Mouse (Mus musculus): Measurements from ENCODE around the gene Amigo3. TPM values are rescaled to one million over a fixed set of nuclear protein-coding genes. Genes with fewer than 3 reads are reported as not detected.
A peak's percentile ranks its signal among the peaks of the same experiment; 100 is the strongest.
"Not testable (repeated sequence)": the region's sequence is repeated elsewhere in the genome, so short reads cannot be mapped to it uniquely, and the experiment has no call there.

Amigo3 gene
- total RNA-seq (2014; rRNA removed): 2.5 and 3.7 TPM in 2 replicates
- 1.4 and 1.6 TPM in 2 replicates for polyA plus RNA-seq (2015; fragmentation: Nextera tagmentation; extraction: Ambion mirVana)

GRCm38 (mm10) chr9:108052885-108053664 is at the start of gene Amigo3:
TSS of gene Amigo3 (plus strand) at chr9:108053159.
- 59% methylated on average over 20 of the region's 20 CpGs for WGBS
- DNase-seq (ENCODE audit: low spot score): peak; percentile 98
- Histone ChIP-seq H3K9me3 (ENCODE audit: low read length) (no peaks in the 10 kb centered on the region), H3K4me1 (ENCODE audit: insufficient read depth, low read length) (peaks cover 7% of the 10 kb centered on the region; the same call in 1 of the 2 replicates), H3K27me3 (ENCODE audit: insufficient read depth, low read length) (no peaks in the 10 kb centered on the region), H3K27ac (ENCODE audit: low read depth, low read length) (peak within 1 kb of the TSS; percentile 43; the same call in 1 of the 2 replicates), H3K9ac (replicated peaks; ENCODE audit: low read length, poor library complexity, severe bottlenecking) (peak within 1 kb of the TSS; percentile 50), H3K4me3 (ENCODE audit: low read depth, low read length) (no peak within 1 kb of the TSS), H3K4me2 (ENCODE audit: low read depth, low read length, poor library complexity, severe bottlenecking) (peak within 1 kb of the TSS; percentile 32), H3K36me3 (ENCODE audit: insufficient read depth, low read length) (peaks cover 43% of the 10 kb centered on the region)
- peak; percentile 96 for TF ChIP-seq CTCF (IDR thresholded peaks at IDR 0.05)
- ATAC-seq (ENCODE audit: low FRiP score): peak; percentile 45

- Histone ChIP-seq H3K9me3 (ENCODE audit: low read length) (no peaks in the 10 kb centered on the region), H3K27ac (ENCODE audit: low read depth, low read length) (peak overlapping the region; percentile 99), H3K4me3 (ENCODE audit: low read depth, low read length) (peak overlapping the region; percentile 97), H3K4me2 (ENCODE audit: low read depth, low read length, poor library complexity, severe bottlenecking) (peak overlapping the region; percentile 81), H3K36me3 (ENCODE audit: insufficient read depth, low read length) (no peaks in the 10 kb centered on the region), H3K9ac (replicated peaks; ENCODE audit: low read length, poor library complexity, severe bottlenecking) (peak overlapping the region; percentile 99), H3K27me3 (ENCODE audit: insufficient read depth, low read length) (no peaks in the 10 kb centered on the region), H3K4me1 (ENCODE audit: insufficient read depth, low read length) (0 out of 2 replicates have a peak, but pooled peaks cover 4% of the 10 kb centered on the region)
- WGBS: 7% methylated on average over 8 of the region's 8 CpGs
- TF ChIP-seq CTCF (IDR thresholded peaks at IDR 0.05): no peak
- peak; percentile 49 for DNase-seq (ENCODE audit: low spot score)
- ATAC-seq (ENCODE audit: low FRiP score): no peak
Measured at GRCm38 (mm10) chr9:108003531-108003890, 49.4 kb upstream of the Amigo3 start.

- no peaks in the 10 kb centered on the region for H3K27me3 ChIP-seq (ENCODE audit: insufficient read depth, low read length)
- H3K4me3 ChIP-seq (ENCODE audit: low read depth, low read length): no peak overlapping the region
- H3K27ac ChIP-seq (ENCODE audit: low read depth, low read length): no peak overlapping the region
- no peak overlapping the region for H3K9ac ChIP-seq (replicated peaks; ENCODE audit: low read length, poor library complexity, severe bottlenecking)
- ATAC-seq (ENCODE audit: low FRiP score): no peak
- TF ChIP-seq CTCF (IDR thresholded peaks at IDR 0.05): no peak
- 0 out of 2 replicates have a peak, but pooled peaks cover 4% of the 10 kb centered on the region for H3K4me1 ChIP-seq (ENCODE audit: insufficient read depth, low read length)
- H3K4me2 ChIP-seq (ENCODE audit: low read depth, low read length, poor library complexity, severe bottlenecking): no peak overlapping the region
- H3K9me3 ChIP-seq (ENCODE audit: low read length): no peaks in the 10 kb centered on the region
- 0 out of 2 replicates have a peak, but pooled peaks cover 3% of the 10 kb centered on the region for H3K36me3 ChIP-seq (ENCODE audit: insufficient read depth, low read length)
- DNase-seq (ENCODE audit: low spot score): no peak
- WGBS: 90% methylated on average over 5 of the region's 5 CpGs
Measured at GRCm38 (mm10) chr9:108008041-108008440, 44.9 kb upstream of the Amigo3 start.

DNA sequence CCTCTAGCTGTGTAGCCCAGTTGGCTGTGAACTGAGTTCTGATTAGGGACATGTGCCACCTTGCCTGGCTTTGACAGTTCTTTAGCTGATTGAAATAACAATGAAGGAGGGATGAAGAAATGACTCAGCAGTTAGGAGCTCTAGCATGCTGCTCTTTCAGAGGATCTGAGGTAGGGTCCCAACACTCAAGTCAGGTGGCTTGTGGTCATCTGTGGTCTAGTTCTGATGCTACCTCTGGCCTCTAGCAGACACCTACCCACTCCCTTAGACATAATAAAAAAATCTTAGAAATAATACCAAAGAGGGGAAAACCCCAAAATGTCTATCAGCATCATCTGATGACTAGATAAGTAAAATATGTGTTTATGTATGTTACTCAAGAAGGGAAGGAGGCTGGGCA is 42.6 kb upstream of the Amigo3 start:
- Histone ChIP-seq H3K4me3 (ENCODE audit: low read depth, low read length) (no peak overlapping the region), H3K4me2 (ENCODE audit: low read depth, low read length, poor library complexity, severe bottlenecking) (no peak overlapping the region), H3K9ac (replicated peaks; ENCODE audit: low read length, poor library complexity, severe bottlenecking) (no peak overlapping the region), H3K4me1 (ENCODE audit: insufficient read depth, low read length) (no peaks in the 10 kb centered on the region), H3K27me3 (ENCODE audit: insufficient read depth, low read length) (no peaks in the 10 kb centered on the region), H3K27ac (ENCODE audit: low read depth, low read length) (no peak overlapping the region), H3K9me3 (ENCODE audit: low read length) (no peaks in the 10 kb centered on the region), H3K36me3 (ENCODE audit: insufficient read depth, low read length) (peaks cover 3% of the 10 kb centered on the region; the same call in 1 of the 2 replicates)
- ATAC-seq (ENCODE audit: low FRiP score) (no peak), DNase-seq (ENCODE audit: low spot score) (no peak)
- no peak for TF ChIP-seq CTCF (IDR thresholded peaks at IDR 0.05)

DNA sequence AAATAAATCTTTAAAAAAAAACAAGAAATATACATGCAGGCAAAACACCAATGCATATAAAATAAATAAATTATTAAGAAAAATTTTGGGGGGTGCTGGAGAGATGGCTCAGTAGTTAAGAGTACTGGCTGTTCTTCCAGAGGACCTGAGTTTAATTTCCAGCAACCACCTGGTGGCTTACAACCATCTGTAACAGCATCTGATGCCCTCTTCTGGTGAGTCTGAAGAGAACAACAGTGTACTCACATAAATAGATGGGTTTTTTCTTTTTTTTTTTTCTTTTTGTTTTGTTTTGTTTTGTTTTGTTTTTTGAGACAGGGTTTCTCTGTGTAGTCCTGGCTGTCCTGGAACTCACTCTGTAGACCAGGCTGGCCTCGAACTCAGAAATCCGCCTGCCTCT is 39.4 kb upstream of the Amigo3 start:
- peak; percentile 35 for TF ChIP-seq CTCF (IDR thresholded peaks at IDR 0.05)
- DNase-seq (ENCODE audit: low spot score); H3K4me3 ChIP-seq (ENCODE audit: low read depth, low read length); H3K9ac ChIP-seq (replicated peaks; ENCODE audit: low read length, poor library complexity, severe bottlenecking); H3K9me3 ChIP-seq (ENCODE audit: low read length); H3K27me3 ChIP-seq (ENCODE audit: insufficient read depth, low read length); H3K36me3 ChIP-seq (ENCODE audit: insufficient read depth, low read length); H3K4me1 ChIP-seq (ENCODE audit: insufficient read depth, low read length); ATAC-seq (ENCODE audit: low FRiP score); H3K27ac ChIP-seq (ENCODE audit: low read depth, low read length); H3K4me2 ChIP-seq (ENCODE audit: low read depth, low read length, poor library complexity, severe bottlenecking): not testable (repeated sequence)
- 100% methylated on average over 2 of the region's 2 CpGs for WGBS

DNA sequence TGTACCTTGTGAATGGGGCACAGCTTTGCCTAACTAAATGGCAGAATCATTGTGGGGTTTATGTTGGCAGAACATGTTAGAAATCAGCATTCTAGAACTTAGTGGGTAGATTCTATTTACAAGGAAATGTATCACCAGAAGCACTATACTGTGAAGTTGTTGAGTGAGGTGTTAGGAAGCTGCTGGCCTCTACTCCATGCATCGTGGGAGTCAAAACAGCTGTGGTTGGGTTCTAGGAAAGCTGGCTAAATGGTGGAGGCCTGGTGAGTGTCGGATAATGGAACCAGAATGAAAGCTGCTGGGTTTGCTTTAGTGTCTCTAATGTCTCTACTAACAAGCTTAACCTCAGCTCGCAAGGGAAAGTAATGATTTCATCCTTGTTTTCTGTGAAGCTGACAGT is 35.8 kb upstream of the Amigo3 start:
- H3K4me1 ChIP-seq (ENCODE audit: insufficient read depth, low read length): no peaks in the 10 kb centered on the region
- no peak overlapping the region for H3K27ac ChIP-seq (ENCODE audit: low read depth, low read length)
- ATAC-seq (ENCODE audit: low FRiP score) (no peak), DNase-seq (ENCODE audit: low spot score) (no peak)
- H3K4me3 ChIP-seq (ENCODE audit: low read depth, low read length): no peak overlapping the region
- no peak overlapping the region for H3K9ac ChIP-seq (replicated peaks; ENCODE audit: low read length, poor library complexity, severe bottlenecking)
- H3K27me3 ChIP-seq (ENCODE audit: insufficient read depth, low read length): no peaks in the 10 kb centered on the region
- peaks cover 3% of the 10 kb centered on the region; the same call in 1 of the 2 replicates for H3K36me3 ChIP-seq (ENCODE audit: insufficient read depth, low read length)
- H3K4me2 ChIP-seq (ENCODE audit: low read depth, low read length, poor library complexity, severe bottlenecking): no peak overlapping the region
- WGBS: 77% methylated on average over 3 of the region's 3 CpGs
- no peaks in the 10 kb centered on the region for H3K9me3 ChIP-seq (ENCODE audit: low read length)
- no peak for TF ChIP-seq CTCF (IDR thresholded peaks at IDR 0.05)

All from midbrain, postnatal 0 days (tissue).